Mouse (Mus musculus) hindbrain, embryonic 13.5 days (tissue): ENCODE measurements around the gene Pdcd1lg2. TPM values are rescaled to one million over a fixed set of nuclear protein-coding genes. Genes with fewer than 3 reads are reported as not detected.

Experiments
- ATAC-seq: fragments of 200-750 bp; cut with Nextera tagmentation; 2 replicates; pipeline ENCODE4 v1.8.0; 2017; ENCODE audit warnings: moderate TSS enrichment; ENCODE audit not compliant: low FRiP score
- H3K27ac ChIP-seq: fragments of 300-500 bp; sonication (generic); 2 replicates; pipeline ENCODE4 v1.5.1; 2015; ENCODE audit warnings: inconsistent platforms, mild to moderate bottlenecking, moderate library complexity
- H3K27me3 ChIP-seq: fragments of 300-500 bp; sonication (generic); 2 replicates; pipeline ENCODE4 v1.6.1; 2015; ENCODE audit warnings: mild to moderate bottlenecking, inconsistent platforms
- H3K36me3 ChIP-seq: fragments of 300-500 bp; sonication (generic); 2 replicates; pipeline ENCODE4 v1.6.1; 2015; ENCODE audit warnings: mild to moderate bottlenecking, inconsistent platforms
- H3K4me1 ChIP-seq: fragments of 300-500 bp; sonication (generic); replicated peaks from 2 replicates; pipeline ENCODE4 v1.6.1; 2015; ENCODE audit warnings: inconsistent platforms
- H3K4me2 ChIP-seq: fragments of 300-500 bp; sonication (generic); 2 replicates; pipeline ENCODE4 v1.6.1; 2015; ENCODE audit warnings: inconsistent platforms, mild to moderate bottlenecking, moderate library complexity
- H3K4me3 ChIP-seq: fragments of 300-500 bp; sonication (generic); 2 replicates; pipeline ENCODE4 v1.5.1; 2015; ENCODE audit warnings: mild to moderate bottlenecking, inconsistent platforms
- H3K9ac ChIP-seq: fragments of 300-500 bp; sonication (generic); 2 replicates; pipeline ENCODE4 v1.6.1; 2015; ENCODE audit warnings: mild to moderate bottlenecking, inconsistent platforms
- H3K9me3 ChIP-seq: fragments of 300-500 bp; sonication (generic); 2 replicates; pipeline ENCODE4 v1.6.1; 2016; ENCODE audit warnings: inconsistent platforms
- WGBS: fragments of 180-500 bp; shearing (Covaris S2); methylation state at CpG from one replicate; pipeline ENCODE4 v1.1.7; 2015; 5-methylcytosine and 5-hydroxymethylcytosine counted together
- polyA plus RNA-seq: library from polyadenylated mRNA; unstranded; fragments of >200 nt; fragmentation: Nextera tagmentation; extraction: Ambion mirVana; gene quantifications from 2 replicates; pipeline ENCODE4 v1.2.1, GENCODE M21; 2015

The Pdcd1lg2 gene
- polyA plus RNA-seq, 1 experiment from 2014 or later, result not detected

- Histone ChIP-seq H3K4me3 (no peak overlapping the region), H3K27ac (no peak overlapping the region), H3K36me3 (no peaks in the 10 kb centered on the region), H3K9me3 (0 out of 2 replicates have a peak, but pooled peaks cover 4% of the 10 kb centered on the region), H3K4me1 (no peaks in the 10 kb centered on the region), H3K9ac (no peak overlapping the region), H3K27me3 (no peaks in the 10 kb centered on the region), H3K4me2 (no peak overlapping the region)
- no peak for ATAC-seq
- 87% methylated on average over 3 of the region's 3 CpGs for WGBS
Observed at GRCm38 (mm10) chr19:29430516-29430915, 19.8 kb downstream of the Pdcd1lg2 start.

- Histone ChIP-seq H3K27me3 (no peaks in the 10 kb centered on the region), H3K4me2 (no peak overlapping the region), H3K27ac (no peak overlapping the region), H3K36me3 (no peaks in the 10 kb centered on the region), H3K9me3 (0 out of 2 replicates have a peak, but pooled peaks cover 4% of the 10 kb centered on the region), H3K9ac (no peak overlapping the region), H3K4me3 (no peak overlapping the region), H3K4me1 (no peaks in the 10 kb centered on the region)
- WGBS, result 86% methylated on average over 3 of the region's 3 CpGs
- ATAC-seq, result no peak
Observed at GRCm38 (mm10) chr19:29430953-29431352, 20.2 kb downstream of the Pdcd1lg2 start.

GRCm38 (mm10) chr19:29436793-29437479 lies 26.2 kb downstream of the Pdcd1lg2 start:
- H3K4me2 ChIP-seq, result no peak overlapping the region
- H3K27ac ChIP-seq, result no peak overlapping the region
- ATAC-seq, result no peak
- H3K4me3 ChIP-seq, result no peak overlapping the region
- no peaks in the 10 kb centered on the region for H3K36me3 ChIP-seq
- no peak overlapping the region for H3K9ac ChIP-seq
- 79% methylated on average over 18 of the region's 18 CpGs for WGBS
- no peaks in the 10 kb centered on the region for H3K9me3 ChIP-seq
- no peaks in the 10 kb centered on the region for H3K27me3 ChIP-seq
- no peaks in the 10 kb centered on the region for H3K4me1 ChIP-seq

- 97% methylated on average over 1 of the region's 1 CpGs for WGBS
- Histone ChIP-seq H3K4me2 (no peak overlapping the region), H3K36me3 (no peaks in the 10 kb centered on the region), H3K4me1 (no peaks in the 10 kb centered on the region), H3K27ac (no peak overlapping the region), H3K27me3 (no peaks in the 10 kb centered on the region), H3K9ac (no peak overlapping the region), H3K9me3 (no peaks in the 10 kb centered on the region), H3K4me3 (no peak overlapping the region)
- no peak for ATAC-seq
Observed at GRCm38 (mm10) chr19:29437849-29438248, 27.1 kb downstream of the Pdcd1lg2 start.

- Histone ChIP-seq H3K9me3 (no peaks in the 10 kb centered on the region), H3K27ac (no peak overlapping the region), H3K27me3 (no peaks in the 10 kb centered on the region), H3K4me2 (no peak overlapping the region), H3K4me1 (no peaks in the 10 kb centered on the region), H3K4me3 (no peak overlapping the region), H3K36me3 (no peaks in the 10 kb centered on the region), H3K9ac (no peak overlapping the region)
- 81% methylated on average over 3 of the region's 3 CpGs for WGBS
- ATAC-seq, result no peak
Observed at GRCm38 (mm10) chr19:29439242-29439641, 28.5 kb downstream of the Pdcd1lg2 start.

- WGBS, result 79% methylated on average over 2 of the region's 2 CpGs
Observed at GRCm38 (mm10) chr19:29442492-29442891, 31.8 kb downstream of the Pdcd1lg2 start.

GRCm38 (mm10) chr19:29444364-29444763 lies 33.6 kb downstream of the Pdcd1lg2 start:
- H3K4me2 ChIP-seq, result no peak overlapping the region
- no peaks in the 10 kb centered on the region for H3K27me3 ChIP-seq
- H3K27ac ChIP-seq, result no peak overlapping the region
- ATAC-seq, result no peak
- 0 out of 2 replicates have a peak, but pooled peaks cover 6% of the 10 kb centered on the region for H3K9me3 ChIP-seq
- no peak overlapping the region for H3K4me3 ChIP-seq
- no peak overlapping the region for H3K9ac ChIP-seq
- no peaks in the 10 kb centered on the region for H3K4me1 ChIP-seq
- WGBS, result 90% methylated on average over 3 of the region's 3 CpGs
- H3K36me3 ChIP-seq, result no peaks in the 10 kb centered on the region

More at GRCm38 (mm10) chr19:29442492-29442891, 31.8 kb downstream of the Pdcd1lg2 start:
- ATAC-seq, result no peak
- no peak overlapping the region for H3K27ac ChIP-seq
- no peak overlapping the region for H3K4me2 ChIP-seq
- no peaks in the 10 kb centered on the region for H3K27me3 ChIP-seq
- H3K36me3 ChIP-seq, result no peaks in the 10 kb centered on the region
- H3K4me3 ChIP-seq, result no peak overlapping the region
- H3K9ac ChIP-seq, result no peak overlapping the region
- no peaks in the 10 kb centered on the region for H3K4me1 ChIP-seq
- H3K9me3 ChIP-seq, result 0 out of 2 replicates have a peak, but pooled peaks cover 6% of the 10 kb centered on the region

- H3K4me3 ChIP-seq, result no peak overlapping the region
- H3K27ac ChIP-seq, result no peak overlapping the region
- 86% methylated on average over 1 of the region's 1 CpGs for WGBS
- ATAC-seq, result no peak
- H3K4me2 ChIP-seq, result no peak overlapping the region
- H3K9ac ChIP-seq, result no peak overlapping the region
- no peaks in the 10 kb centered on the region for H3K4me1 ChIP-seq
- no peaks in the 10 kb centered on the region for H3K27me3 ChIP-seq
- H3K36me3 ChIP-seq, result no peaks in the 10 kb centered on the region
- H3K9me3 ChIP-seq, result 0 out of 2 replicates have a peak, but pooled peaks cover 9% of the 10 kb centered on the region
Observed at GRCm38 (mm10) chr19:29448373-29448772, 37.7 kb downstream of the Pdcd1lg2 start.

GRCm38 (mm10) chr19:29450376-29450775 lies 39.7 kb downstream of the Pdcd1lg2 start:
- Histone ChIP-seq H3K4me1 (no peaks in the 10 kb centered on the region), H3K9ac (no peak overlapping the region), H3K27ac (no peak overlapping the region), H3K27me3 (no peaks in the 10 kb centered on the region), H3K36me3 (no peaks in the 10 kb centered on the region), H3K4me3 (no peak overlapping the region), H3K4me2 (no peak overlapping the region), H3K9me3 (0 out of 2 replicates have a peak, but pooled peaks cover 3% of the 10 kb centered on the region)
- 89% methylated on average over 8 of the region's 8 CpGs for WGBS
- no peak for ATAC-seq

GRCm38 (mm10) chr19:29454141-29454601 lies 43.5 kb downstream of the Pdcd1lg2 start:
- no peaks in the 10 kb centered on the region for H3K27me3 ChIP-seq
- 87% methylated on average over 10 of the region's 10 CpGs for WGBS

GRCm38 (mm10) chr19:29455156-29455555 lies 44.4 kb downstream of the Pdcd1lg2 start:
- H3K4me3 ChIP-seq, result no peak overlapping the region
- H3K4me1 ChIP-seq, result no peaks in the 10 kb centered on the region
- ATAC-seq, result no peak
- no peaks in the 10 kb centered on the region for H3K36me3 ChIP-seq
- 0 out of 2 replicates have a peak, but pooled peaks cover 3% of the 10 kb centered on the region for H3K9me3 ChIP-seq
- H3K9ac ChIP-seq, result no peak overlapping the region
- H3K27ac ChIP-seq, result no peak overlapping the region
- H3K27me3 ChIP-seq, result no peaks in the 10 kb centered on the region
- 90% methylated on average over 1 of the region's 1 CpGs for WGBS
- H3K4me2 ChIP-seq, result no peak overlapping the region

More at GRCm38 (mm10) chr19:29454141-29454601, 43.5 kb downstream of the Pdcd1lg2 start:
- no peak overlapping the region for H3K4me3 ChIP-seq
- no peaks in the 10 kb centered on the region for H3K4me1 ChIP-seq
- no peak overlapping the region for H3K4me2 ChIP-seq
- H3K36me3 ChIP-seq, result no peaks in the 10 kb centered on the region
- H3K9me3 ChIP-seq, result 0 out of 2 replicates have a peak, but pooled peaks cover 3% of the 10 kb centered on the region
- no peak for ATAC-seq
- no peak overlapping the region for H3K9ac ChIP-seq
- no peak overlapping the region for H3K27ac ChIP-seq

GRCm38 (mm10) chr19:29457982-29458381 lies 47.3 kb downstream of the Pdcd1lg2 start:
- WGBS, result 100% methylated on average over 1 of the region's 1 CpGs
- Histone ChIP-seq H3K4me1 (no peaks in the 10 kb centered on the region), H3K9me3 (no peaks in the 10 kb centered on the region), H3K27ac (no peak overlapping the region), H3K4me2 (no peak overlapping the region), H3K9ac (no peak overlapping the region), H3K4me3 (no peak overlapping the region), H3K36me3 (no peaks in the 10 kb centered on the region), H3K27me3 (no peaks in the 10 kb centered on the region)
- ATAC-seq, result no peak

GRCm38 (mm10) chr19:29462462-29462861 lies 51.7 kb downstream of the Pdcd1lg2 start:
- H3K4me2 ChIP-seq, result no peak overlapping the region
- ATAC-seq, result no peak
- WGBS, result 93% methylated on average over 4 of the region's 4 CpGs
- no peak overlapping the region for H3K4me3 ChIP-seq
- no peak overlapping the region for H3K27ac ChIP-seq
- H3K36me3 ChIP-seq, result no peaks in the 10 kb centered on the region
- H3K4me1 ChIP-seq, result no peaks in the 10 kb centered on the region
- no peak overlapping the region for H3K9ac ChIP-seq
- no peaks in the 10 kb centered on the region for H3K9me3 ChIP-seq
- no peaks in the 10 kb centered on the region for H3K27me3 ChIP-seq
